Mouse (Mus musculus): ENCODE results near the gene Odam.
A peak's percentile ranks its signal among the peaks of the same experiment; 100 is the strongest.

- peak; percentile 30; the same call in 1 of the 2 replicates for TF ChIP-seq CTCF (IDR thresholded peaks at IDR 0.05; ENCODE audit: control insufficient read depth, insufficient read depth, insufficient replicate concordance, low read depth, low read length)
- TF ChIP-seq POLR2A (IDR thresholded peaks at IDR 0.05; ENCODE audit: control insufficient read depth, low read depth, low read length) = no peak
Observed at GRCm38 (mm10) chr5:87871423-87871822, 13.4 kb upstream of the Odam start.

All from testis, adult 2 months (tissue).